In the genomic region with DNA sequence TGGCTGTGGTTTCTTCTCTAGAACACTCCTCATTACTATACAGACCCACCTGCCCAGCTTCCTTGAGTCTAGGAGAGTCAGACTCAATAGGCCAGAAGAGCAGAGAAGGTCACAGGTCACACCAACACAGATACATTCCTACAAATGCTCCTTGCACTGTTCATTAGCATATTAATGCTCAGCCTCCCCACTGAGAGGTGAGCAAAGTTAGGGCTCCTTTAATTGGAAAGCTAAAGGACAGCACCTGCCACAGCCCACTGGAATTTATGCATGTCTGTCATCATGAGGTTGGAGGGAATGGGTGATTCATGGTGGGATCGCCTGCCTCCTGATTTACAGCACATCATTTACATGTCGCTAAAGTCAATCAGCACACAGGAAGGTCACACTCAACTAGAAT, we compare ENCODE assay signal across 16 mouse cellular contexts.
"Had no signal": no experiment of that assay in that cellular context is flagged by ENCODE, and none has a peak within 500 bp of the region (broad histone marks: within the 10 kb centered on the region; RNA-seq: fewer than 3 reads in every experiment).

No protein-coding gene starts in this region.

- DNase-seq: gastrocnemius, postnatal 14 days; gastrocnemius, postnatal 36 days; heart, adult 18-20 months; heart, postnatal 10 days; heart, postnatal 36 days; kidney, adult 11 months; kidney, adult 2 months; kidney, adult 9 months; kidney, postnatal 14 days; kidney, postnatal 36 days; layer of hippocampus, adult 9-11 months; layer of hippocampus, postnatal 36 days; left cerebral cortex, postnatal 4 days had no signal

- ATAC-seq: hindbrain, postnatal 0 days; intestine, embryonic 16.5 days; liver, embryonic 12.5 days had no signal
